Mouse (Mus musculus): ENCODE measurements around the gene Pecr.
"Not testable (repeated sequence)": the region's sequence is repeated elsewhere in the genome, so short reads cannot be mapped to it uniquely, and the experiment has no call there.

The Pecr gene

DNA sequence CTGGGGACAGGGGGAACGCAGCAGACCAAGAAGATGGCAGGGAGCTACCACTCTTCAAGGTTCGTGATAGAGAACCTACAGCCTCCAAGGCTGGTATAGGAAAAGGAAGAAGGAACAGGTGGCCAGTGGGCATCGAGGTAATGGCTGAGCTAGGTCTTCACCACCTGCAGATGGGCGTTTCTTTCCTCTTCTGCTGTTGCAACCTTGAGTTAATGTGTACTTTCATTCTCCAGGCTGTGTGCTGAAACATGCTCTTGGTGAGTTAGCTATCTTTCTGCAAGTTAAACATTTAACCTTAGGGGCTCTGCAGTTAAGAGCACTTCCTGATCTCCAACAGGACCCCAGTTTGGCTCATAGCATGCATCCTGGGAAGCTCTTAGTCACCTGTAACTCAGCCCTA lies 3.8 kb upstream of the Pecr start:
- no peak for DNase-seq (ENCODE audit: low read depth)

GRCm38 (mm10) chr1:72286904-72287303 lies 2.8 kb upstream of the Pecr start:
- DNase-seq (ENCODE audit: low read depth): no peak

GRCm38 (mm10) chr1:72284539-72284938 lies 425 bp upstream of the Pecr start:
- no peak for DNase-seq (ENCODE audit: low read depth)

DNA sequence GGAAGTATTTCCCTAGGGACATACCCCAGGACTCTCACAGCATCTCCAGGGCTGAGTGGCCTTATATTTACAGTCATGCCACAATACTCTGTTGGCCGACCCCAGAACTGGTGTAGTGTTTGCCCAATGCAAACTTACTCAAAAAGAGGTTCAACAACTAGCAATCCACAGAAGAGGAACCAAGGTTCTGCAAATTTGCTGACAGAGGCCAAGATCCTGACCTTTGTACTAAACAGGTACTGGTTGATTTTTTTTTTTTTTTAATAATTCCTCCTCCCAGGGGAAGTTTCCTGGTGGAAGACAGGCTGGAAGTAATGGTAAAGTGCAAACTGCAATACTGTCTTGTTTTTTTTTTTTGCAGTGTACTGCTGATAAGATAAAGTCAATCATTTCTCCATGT lies 1.5 kb downstream of the Pecr start:
- no peak for DNase-seq (ENCODE audit: low read depth)

DNA sequence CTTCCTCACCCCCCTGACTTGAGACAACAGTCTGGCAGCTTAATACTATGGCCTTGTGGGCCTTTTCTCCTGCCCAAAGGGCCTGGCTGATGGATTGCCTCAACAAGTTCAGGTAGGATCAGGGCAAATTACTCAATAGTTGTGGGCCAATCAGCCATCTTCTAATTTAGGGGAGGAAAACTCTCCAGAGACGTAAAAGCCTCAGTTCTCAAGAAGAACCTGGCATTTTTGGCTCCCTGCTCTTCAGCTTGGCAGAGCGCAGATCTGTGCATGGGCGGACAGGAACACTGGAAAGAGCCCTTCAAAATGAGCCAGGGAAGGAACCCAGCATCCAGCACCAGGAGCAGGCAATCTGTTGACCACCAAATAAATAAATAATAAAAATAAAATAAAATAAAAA lies 6.0 kb downstream of the Pecr start:
- no peak for DNase-seq (ENCODE audit: low read depth)

GRCm38 (mm10) chr1:72263099-72263498 lies 21.0 kb downstream of the Pecr start:
- peak; percentile 47 for DNase-seq (ENCODE audit: low read depth)

GRCm38 (mm10) chr1:72256381-72257256 lies 27.5 kb downstream of the Pecr start:
- DNase-seq (ENCODE audit: low read depth): peak; percentile 18

- DNase-seq (ENCODE audit: low read depth): no peak
Measured at GRCm38 (mm10) chr1:72255854-72256175, 28.3 kb downstream of the Pecr start.

GRCm38 (mm10) chr1:72255062-72255853 lies 28.9 kb downstream of the Pecr start:
- DNase-seq (ENCODE audit: low read depth): peak; percentile 99

DNA sequence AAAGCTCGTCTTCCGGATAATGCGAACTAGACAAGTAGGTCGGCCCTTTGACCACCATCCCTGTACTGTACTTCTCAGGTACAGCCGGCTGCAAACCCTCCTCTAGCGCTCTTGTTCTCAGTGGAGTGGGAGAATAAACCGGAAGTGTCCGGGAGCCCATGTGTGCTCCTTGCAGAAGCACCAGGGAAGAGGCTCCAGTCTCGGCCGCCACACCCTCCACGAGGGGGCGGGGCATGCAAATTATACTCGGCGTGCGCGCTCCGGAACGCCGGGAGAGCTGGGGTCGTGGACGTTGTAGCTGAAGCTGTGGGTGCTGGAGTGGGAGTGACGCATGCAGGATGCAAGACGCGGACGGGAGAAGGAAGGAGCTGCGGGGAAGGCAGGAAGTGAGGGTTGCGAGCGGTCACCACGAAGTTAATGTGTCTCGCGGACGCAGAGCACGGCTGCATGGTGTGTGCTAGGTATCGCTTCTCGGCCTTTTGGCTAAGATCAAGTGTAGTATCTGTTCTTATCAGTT lies 29.5 kb downstream of the Pecr start:
- DNase-seq (ENCODE audit: low read depth): peak; percentile 96

- peak; percentile 66 for DNase-seq (ENCODE audit: low read depth)
Measured at GRCm38 (mm10) chr1:72253881-72254491, 30.1 kb downstream of the Pecr start.

DNA sequence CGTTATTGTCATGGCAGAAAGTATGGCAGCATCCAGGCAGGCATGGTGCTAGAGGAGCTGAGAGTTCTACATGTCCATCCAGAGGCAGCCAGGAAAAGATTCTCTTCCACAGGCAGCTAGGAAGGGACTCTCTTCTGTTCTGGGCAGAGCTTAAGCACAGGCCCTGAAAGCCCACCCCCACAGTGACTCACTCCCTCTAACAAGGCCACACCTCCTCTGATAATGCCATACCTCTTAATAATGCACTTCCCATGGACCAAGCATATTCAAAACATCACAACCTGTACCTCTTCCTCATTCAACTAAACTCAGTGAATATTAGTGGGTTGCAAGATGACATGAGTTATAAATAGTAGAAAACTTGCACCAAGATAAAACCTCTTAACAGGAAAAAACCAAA lies 32.3 kb downstream of the Pecr start:
- peak; percentile 41 for DNase-seq (ENCODE audit: low read depth)

- not testable (repeated sequence) for DNase-seq (ENCODE audit: low read depth)
Measured at GRCm38 (mm10) chr1:72248226-72248737, 35.8 kb downstream of the Pecr start.

DNA sequence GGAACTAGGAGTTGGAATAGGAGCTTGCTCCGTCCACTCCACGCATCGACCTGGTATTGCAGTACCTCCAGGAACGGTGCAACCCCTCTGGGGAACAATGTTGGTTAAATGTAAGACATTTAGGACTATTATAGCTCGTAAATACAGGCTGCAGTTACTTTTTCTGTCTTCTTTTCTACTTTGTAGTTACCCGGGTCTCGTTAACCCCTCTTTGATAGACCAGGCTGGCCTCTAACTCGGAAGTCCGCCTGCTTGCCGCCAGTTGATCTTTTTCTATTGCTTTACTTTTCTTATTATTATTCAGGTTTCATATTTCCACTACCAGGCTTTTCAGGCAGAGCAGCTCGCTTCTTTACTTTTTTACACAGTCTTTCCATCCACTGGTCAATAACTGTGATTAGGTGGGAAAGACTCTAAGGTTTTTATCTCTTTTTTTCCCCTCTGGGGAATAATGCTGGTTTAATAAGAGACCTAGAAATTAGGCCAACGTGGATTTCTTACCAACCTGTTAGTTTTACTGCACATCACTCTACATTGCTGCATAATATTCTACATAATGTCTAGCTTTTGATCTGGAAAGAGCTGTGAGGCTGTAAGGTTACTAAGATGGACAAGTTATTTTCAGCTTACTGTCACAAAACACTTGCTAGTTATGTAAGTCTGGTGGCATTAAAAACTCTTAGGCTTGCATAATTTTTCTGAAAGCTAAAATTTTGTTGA lies 39.6 kb downstream of the Pecr start:
- peak; percentile 97 for DNase-seq (ENCODE audit: low read depth)

DNA sequence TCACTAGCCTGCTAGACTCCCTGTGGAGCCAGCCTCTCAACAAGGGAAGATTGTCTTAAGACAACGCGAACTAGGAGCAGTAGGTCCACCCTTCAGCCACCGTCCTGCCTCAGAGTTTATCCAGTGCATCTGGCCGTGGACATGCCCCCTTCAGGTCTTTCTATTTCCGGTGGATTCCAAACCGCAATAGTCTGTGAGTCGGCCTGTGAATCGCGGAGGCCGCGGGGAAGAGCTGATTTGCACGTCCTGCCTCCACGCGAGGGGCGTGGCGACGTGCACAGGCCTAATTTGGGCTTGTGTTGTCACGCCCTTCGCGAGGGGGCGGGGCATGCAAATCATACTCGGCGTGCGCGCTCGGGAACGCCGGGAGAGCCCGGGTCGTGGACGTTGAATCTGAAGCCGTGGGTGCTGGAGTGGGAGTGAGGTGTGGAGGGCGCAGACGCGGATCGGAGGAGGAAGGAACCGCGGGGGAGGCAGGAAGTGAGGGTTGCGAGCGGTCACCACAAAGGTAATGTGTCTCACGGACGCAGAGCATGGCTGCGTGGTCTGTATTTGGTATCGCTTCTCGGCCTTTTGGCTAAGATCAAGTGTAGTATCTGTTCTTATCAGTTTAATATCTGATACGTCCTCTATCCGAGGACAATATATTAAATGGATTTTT lies 40.3 kb downstream of the Pecr start:
- DNase-seq (ENCODE audit: low read depth): peak; percentile 99

- DNase-seq (ENCODE audit: low read depth): peak; percentile 27
Measured at GRCm38 (mm10) chr1:72242581-72243143, 41.5 kb downstream of the Pecr start.

- DNase-seq (ENCODE audit: low read depth): not testable (repeated sequence)
Measured at GRCm38 (mm10) chr1:72239113-72239512, 45.0 kb downstream of the Pecr start.

- peak; percentile 34 for DNase-seq (ENCODE audit: low read depth)
Measured at GRCm38 (mm10) chr1:72238016-72238580, 46.0 kb downstream of the Pecr start.

DNA sequence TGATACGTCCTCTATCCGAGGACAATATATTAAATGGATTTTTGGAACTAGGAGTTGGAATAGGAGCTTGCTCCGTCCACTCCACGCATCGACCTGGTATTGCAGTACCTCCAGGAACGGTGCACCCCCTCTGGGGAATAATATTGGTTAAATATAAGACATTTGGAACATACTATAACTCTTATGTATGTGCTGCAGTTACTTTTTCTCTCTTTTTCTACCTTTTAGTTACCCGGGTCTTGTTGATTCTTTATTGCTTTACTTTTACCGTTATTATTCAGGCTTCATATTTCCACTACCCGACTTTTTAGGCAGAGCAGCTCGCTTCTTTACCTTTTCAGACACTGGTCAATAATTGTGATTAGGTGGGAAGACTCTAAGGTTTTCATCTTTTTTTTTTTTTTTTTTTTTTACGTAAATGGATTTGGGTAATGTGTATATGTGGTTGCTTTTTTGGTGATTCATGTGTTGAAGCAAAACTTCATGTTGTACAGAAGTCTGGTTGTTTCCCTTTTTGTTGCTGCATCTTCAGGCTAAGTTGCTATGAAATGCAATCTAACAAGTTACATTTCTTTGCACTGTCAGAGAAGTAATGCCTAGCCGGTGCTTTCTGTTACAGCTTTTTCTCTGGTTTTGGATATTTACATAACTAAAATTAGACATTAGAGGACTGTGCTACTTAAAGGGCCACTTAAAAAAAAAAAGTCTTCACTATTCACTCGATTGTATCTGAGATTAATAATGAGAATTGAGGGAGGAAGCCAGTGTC lies 46.9 kb downstream of the Pecr start:
- peak; percentile 91 for DNase-seq (ENCODE audit: low read depth)

All from 416B (cell line).